Mouse (Mus musculus) ZHBTc4 (cell line): ENCODE results near the gene Il10ra.
A peak's percentile ranks its signal among the peaks of the same experiment; 100 is the strongest.

Experiments
- DNase-seq: peaks from one replicate; pipeline ENCODE4 v3.0.0-alpha.2; 2011; ENCODE audit warnings: low read depth, low spot score

Il10ra gene

GRCm38 (mm10) chr9:45268597-45269325, at the start of gene Il10ra:
Gene Il10ra (minus strand): TSS chr9:45269149.
- peak; percentile 80 for DNase-seq

- no peak for DNase-seq
These were observed 48.7 kb upstream of the Il10ra start for GRCm38 (mm10) chr9:45317635-45318034.

- no peak for DNase-seq
These were observed 45.0 kb upstream of the Il10ra start for GRCm38 (mm10) chr9:45313913-45314312.

GRCm38 (mm10) chr9:45311858-45312257, 42.9 kb upstream of the Il10ra start:
- DNase-seq, result no peak

- DNase-seq, result no peak
These were observed 39.6 kb upstream of the Il10ra start for GRCm38 (mm10) chr9:45308521-45308920.

- DNase-seq, result no peak
These were observed 37.9 kb upstream of the Il10ra start for GRCm38 (mm10) chr9:45306746-45307410.

- peak; percentile 56 for DNase-seq
These were observed 32.8 kb upstream of the Il10ra start for GRCm38 (mm10) chr9:45301771-45302170.

- DNase-seq, result peak; percentile 97
These were observed 31.6 kb upstream of the Il10ra start for GRCm38 (mm10) chr9:45300422-45301104.

- DNase-seq, result peak; percentile 85
These were observed 30.5 kb upstream of the Il10ra start for GRCm38 (mm10) chr9:45299231-45300006.

- no peak for DNase-seq
These were observed 25.5 kb upstream of the Il10ra start for GRCm38 (mm10) chr9:45294210-45295011.

- DNase-seq, result no peak
These were observed 22.7 kb upstream of the Il10ra start for GRCm38 (mm10) chr9:45291481-45292168.

- DNase-seq, result no peak
These were observed 13.5 kb upstream of the Il10ra start for GRCm38 (mm10) chr9:45282466-45282865.

GRCm38 (mm10) chr9:45280891-45281290, 11.9 kb upstream of the Il10ra start:
- DNase-seq, result no peak

- no peak for DNase-seq
These were observed 11.1 kb upstream of the Il10ra start for GRCm38 (mm10) chr9:45280059-45280458.

GRCm38 (mm10) chr9:45274635-45275034, 5.7 kb upstream of the Il10ra start:
- no peak for DNase-seq

GRCm38 (mm10) chr9:45274218-45274617, 5.3 kb upstream of the Il10ra start:
- no peak for DNase-seq

- no peak for DNase-seq
These were observed 3.3 kb upstream of the Il10ra start for GRCm38 (mm10) chr9:45272213-45272612.

GRCm38 (mm10) chr9:45268079-45268478, 870 bp downstream of the Il10ra start:
- DNase-seq, result no peak

- DNase-seq, result no peak
These were observed 1.9 kb downstream of the Il10ra start for GRCm38 (mm10) chr9:45267099-45267498.

- DNase-seq, result no peak
These were observed 7.1 kb downstream of the Il10ra start for GRCm38 (mm10) chr9:45261872-45262271.
